Mouse (Mus musculus) heart, adult 2 months (tissue): Measurements from ENCODE around the gene C2cd6. TPM values are rescaled to one million over a fixed set of nuclear protein-coding genes. Genes with fewer than 3 reads are reported as not detected.

Experiments used
- DNase-seq, 2 experiments: peaks; one replicate each; pipeline ENCODE4 v3.0.0; 2021
- H3K27ac ChIP-seq: fragments of 200-600 bp; 2 replicates; pipeline ENCODE4 v1.8.1; 2022
- H3K27me3 ChIP-seq: fragments of 200-500 bp; 2 replicates; pipeline ENCODE4 v1.6.1; 2012; ENCODE audit warnings: mild to moderate bottlenecking, low read length, inconsistent platforms, mixed read lengths; ENCODE audit not compliant: control insufficient read depth, insufficient read depth
- H3K36me3 ChIP-seq: fragments of 200-500 bp; 2 replicates; pipeline ENCODE4 v1.6.1; 2012; ENCODE audit warnings: low read length, inconsistent platforms; ENCODE audit not compliant: control insufficient read depth, insufficient read depth
- H3K4me1 ChIP-seq: fragments of 200-500 bp; 2 replicates; pipeline ENCODE4 v1.6.1; 2011; ENCODE audit warnings: low read length; ENCODE audit not compliant: control insufficient read depth, insufficient read depth
- H3K4me3 ChIP-seq: fragments of 200-600 bp; 2 replicates; pipeline ENCODE4 v1.8.1; 2022
- H3K79me2 ChIP-seq: fragments of 200-500 bp; replicated peaks from 2 replicates; pipeline ENCODE4 v1.6.1; 2012; ENCODE audit warnings: mild to moderate bottlenecking, inconsistent platforms, low read length, moderate library complexity, mixed read lengths; ENCODE audit not compliant: control insufficient read depth, insufficient read depth
- H3K9ac ChIP-seq: fragments of 200-500 bp; 2 replicates; pipeline ENCODE4 v1.6.1; 2012; ENCODE audit warnings: low read depth, mild to moderate bottlenecking, control low read depth, inconsistent platforms, low read length, mixed read lengths
- CTCF ChIP-seq: fragments of 200-600 bp; IDR thresholded peaks from 2 replicates; pipeline ENCODE4 v1.8.1; 2022; ENCODE audit warnings: antibody characterized with exemption, mild to moderate bottlenecking, moderate library complexity
- EP300 ChIP-seq: fragments of 200-500 bp; IDR thresholded peaks from 2 replicates; pipeline ENCODE4 v1.6.1; 2011; ENCODE audit warnings: low read depth, low read length, control low read depth; ENCODE audit not compliant: insufficient read depth
- POLR2A ChIP-seq: fragments of 200-500 bp; IDR thresholded peaks from 2 replicates; pipeline ENCODE4 v1.6.1; 2011; ENCODE audit warnings: mild to moderate bottlenecking, low read depth, low read length, control low read depth; ENCODE audit not compliant: insufficient read depth
- WGBS: fragments of 180-500 bp; shearing (Covaris S2); methylation state at CpG from one replicate; pipeline ENCODE4 v1.1.7; 2018; 5-methylcytosine and 5-hydroxymethylcytosine counted together
- intact Hi-C: fragments of 180-260 bp; cut with DNase I; formaldehyde crosslinking; loops from one replicate; pipeline ENCODE4 v1.15.1; 2025
- polyA plus RNA-seq: library from polyadenylated mRNA; depleted of rRNA; stranded (reverse); fragments of >200 nt; gene quantifications from 2 replicates; pipeline ENCODE4 v1.2.3, GENCODE M21; 2012
- total RNA-seq, 2 experiments: library from RNA; stranded (reverse); gene quantifications; 2 replicates each; pipeline ENCODE4 v1.2.3; 2021

Gene C2cd6
- total and polyA plus RNA-seq, 3 experiments = not detected

DNA sequence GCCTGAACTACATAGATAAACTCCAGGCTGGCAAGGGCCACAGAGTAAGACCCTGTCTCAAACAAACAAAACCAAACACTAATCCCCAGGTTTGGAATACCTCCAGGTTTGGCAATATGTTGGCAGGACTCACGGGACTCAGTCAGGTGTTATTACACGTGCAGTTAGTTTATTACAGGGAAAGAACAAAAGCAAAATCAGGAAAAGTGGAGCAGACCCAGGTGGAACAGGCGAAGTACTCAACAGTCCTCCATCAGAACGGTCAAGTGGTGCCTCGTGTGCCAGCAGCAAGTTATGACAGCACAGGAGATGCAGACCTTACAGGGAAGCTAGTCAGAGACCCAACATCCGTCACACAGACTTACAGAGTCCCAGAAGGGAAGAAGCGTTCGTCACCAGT, 15.8 kb upstream of the C2cd6 start:
- DNase-seq = no peak
- Histone ChIP-seq H3K27me3 (no peaks in the 10 kb centered on the region), H3K79me2 (no peaks in the 10 kb centered on the region), H3K4me3 (no peak overlapping the region), H3K27ac (no peak overlapping the region), H3K4me1 (no peaks in the 10 kb centered on the region), H3K9ac (no peak overlapping the region), H3K36me3 (no peaks in the 10 kb centered on the region)
- 78% methylated on average over 8 of the region's 8 CpGs for WGBS
- intact Hi-C loops = no loop called here
- TF ChIP-seq POLR2A (no peak), CTCF (no peak), EP300 (no peak)

GRCm38 (mm10) chr1:59102071-59102470, 7.4 kb upstream of the C2cd6 start:
- Histone ChIP-seq H3K27ac (no peak overlapping the region), H3K4me3 (no peak overlapping the region), H3K36me3 (no peaks in the 10 kb centered on the region), H3K4me1 (no peaks in the 10 kb centered on the region), H3K27me3 (no peaks in the 10 kb centered on the region), H3K9ac (no peak overlapping the region), H3K79me2 (no peaks in the 10 kb centered on the region)
- DNase-seq = no peak
- TF ChIP-seq EP300 (no peak), CTCF (no peak), POLR2A (no peak)
- intact Hi-C loops = no loop called here
- 95% methylated on average over 6 of the region's 6 CpGs for WGBS

GRCm38 (mm10) chr1:59101020-59101419, 6.3 kb upstream of the C2cd6 start:
- intact Hi-C loops = no loop called here
- Histone ChIP-seq H3K27ac (no peak overlapping the region), H3K79me2 (no peaks in the 10 kb centered on the region), H3K27me3 (no peaks in the 10 kb centered on the region), H3K9ac (no peak overlapping the region), H3K36me3 (no peaks in the 10 kb centered on the region), H3K4me1 (no peaks in the 10 kb centered on the region), H3K4me3 (no peak overlapping the region)
- no peak for DNase-seq
- TF ChIP-seq EP300 = no peak
- TF ChIP-seq CTCF = no peak
- TF ChIP-seq POLR2A = no peak
- WGBS = 93% methylated on average over 5 of the region's 5 CpGs

DNA sequence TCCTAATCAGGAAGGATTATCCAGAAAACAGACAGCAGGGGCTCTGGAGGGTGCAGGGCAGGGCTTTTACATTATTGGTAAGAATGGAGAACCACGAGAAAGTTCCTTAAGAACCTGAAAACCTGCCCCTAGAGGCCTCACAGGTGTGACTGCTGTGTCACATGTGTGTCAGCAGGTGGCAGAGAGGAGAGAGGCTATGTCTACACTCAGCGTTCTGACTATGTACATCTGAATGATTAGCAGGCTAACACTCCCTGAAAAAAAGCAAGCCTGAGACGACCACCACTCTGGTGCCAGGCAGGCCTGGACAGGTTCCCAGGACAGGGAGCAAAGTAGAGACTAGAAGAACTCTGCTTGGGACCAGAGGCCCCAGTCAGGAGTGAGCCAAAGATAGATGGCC, 23.8 kb downstream of the C2cd6 start:
- 24% methylated on average over 3 of the region's 3 CpGs for WGBS
- Histone ChIP-seq H3K36me3 (no peaks in the 10 kb centered on the region), H3K27me3 (no peaks in the 10 kb centered on the region), H3K4me1 (no peaks in the 10 kb centered on the region; the same call in 1 of the 2 replicates), H3K27ac (no peak overlapping the region), H3K4me3 (no peak overlapping the region), H3K9ac (no peak overlapping the region), H3K79me2 (no peaks in the 10 kb centered on the region)
- TF ChIP-seq CTCF (peak; percentile 48), POLR2A (no peak)
- no peak for DNase-seq
- intact Hi-C loops = loop anchor here (5.0 kb wide), 1 partner anchor 166 kb away; the partner anchor contains the start of gene Als2

GRCm38 (mm10) chr1:59067976-59068375, 26.7 kb downstream of the C2cd6 start:
- no peaks in the 10 kb centered on the region for H3K27me3 ChIP-seq
- H3K4me1 ChIP-seq = no peaks in the 10 kb centered on the region; the same call in 1 of the 2 replicates
- no peak overlapping the region for H3K4me3 ChIP-seq
- H3K79me2 ChIP-seq = no peaks in the 10 kb centered on the region
- no peaks in the 10 kb centered on the region for H3K36me3 ChIP-seq
- no peak overlapping the region for H3K9ac ChIP-seq
- peak; percentile 64 for TF ChIP-seq CTCF
- no peak for TF ChIP-seq EP300
- no peak for TF ChIP-seq POLR2A
- 10% methylated on average over 3 of the region's 3 CpGs for WGBS
- intact Hi-C loops = loop anchor here (1.0 kb wide), 1 partner anchor 76 kb away; no protein-coding TSS in a partner anchor
- H3K27ac ChIP-seq = no peak overlapping the region
- no peak for DNase-seq

GRCm38 (mm10) chr1:59063697-59064096, 31.0 kb downstream of the C2cd6 start:
- no peak for TF ChIP-seq POLR2A
- H3K4me1 ChIP-seq = no peaks in the 10 kb centered on the region; the same call in 1 of the 2 replicates
- intact Hi-C loops = no loop called here
- 47% methylated on average over 3 of the region's 3 CpGs for WGBS
- H3K27me3 ChIP-seq = no peaks in the 10 kb centered on the region
- H3K9ac ChIP-seq = no peak overlapping the region
- H3K27ac ChIP-seq = no peak overlapping the region
- DNase-seq = no peak
- no peaks in the 10 kb centered on the region for H3K79me2 ChIP-seq
- H3K36me3 ChIP-seq = no peaks in the 10 kb centered on the region
- no peak overlapping the region for H3K4me3 ChIP-seq

- WGBS = 57% methylated on average over 2 of the region's 2 CpGs
- Histone ChIP-seq H3K27me3 (no peaks in the 10 kb centered on the region), H3K36me3 (no peaks in the 10 kb centered on the region), H3K9ac (no peak overlapping the region), H3K79me2 (no peaks in the 10 kb centered on the region), H3K4me3 (no peak overlapping the region), H3K4me1 (no peaks in the 10 kb centered on the region), H3K27ac (no peak overlapping the region)
- TF ChIP-seq POLR2A = no peak
- no peak for TF ChIP-seq EP300
- TF ChIP-seq CTCF = no peak
- intact Hi-C loops = no loop called here
- DNase-seq = no peak
Measured at GRCm38 (mm10) chr1:59056955-59057354, 37.7 kb downstream of the C2cd6 start.
